Mouse (Mus musculus): ENCODE results near the gene Phf13. TPM values are rescaled to one million over a fixed set of nuclear protein-coding genes. Genes with fewer than 3 reads are reported as not detected.

The Phf13 gene
- polyA plus RNA-seq, 1 experiment from 2014 or later = 28.9 TPM

DNA sequence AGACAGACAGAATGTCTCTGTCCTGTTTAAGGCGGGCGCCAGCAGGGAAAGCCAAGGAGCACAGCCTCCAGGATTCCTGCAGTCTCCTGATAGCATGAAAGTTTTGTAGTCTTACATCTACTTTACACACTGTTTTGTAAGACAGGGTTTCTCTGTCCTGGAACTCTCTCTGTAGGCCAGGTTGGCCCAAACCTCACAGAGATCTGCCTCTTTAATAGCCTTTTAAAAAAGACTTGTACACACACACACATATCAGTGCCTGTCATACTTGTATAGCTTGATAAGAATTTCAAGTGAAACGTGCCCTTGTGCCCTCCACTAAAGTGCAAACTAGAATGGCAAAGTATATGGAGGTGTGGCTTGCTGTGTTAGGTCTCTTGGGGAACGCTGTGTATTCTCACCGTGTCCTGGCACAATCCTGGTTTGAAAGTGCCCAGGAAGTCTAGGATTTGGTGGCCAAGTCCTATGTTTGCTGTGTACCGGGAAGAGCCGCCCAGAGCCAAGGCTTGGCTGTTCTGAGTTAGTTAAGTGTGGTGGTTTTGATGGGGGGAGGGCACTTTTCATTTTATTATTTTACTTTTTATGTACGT is 15.2 kb upstream of the Phf13 start:
- Histone ChIP-seq H3K4me1 (peaks cover 33% of the 10 kb centered on the region), H3K27me3 (peaks cover 52% of the 10 kb centered on the region)

DNA sequence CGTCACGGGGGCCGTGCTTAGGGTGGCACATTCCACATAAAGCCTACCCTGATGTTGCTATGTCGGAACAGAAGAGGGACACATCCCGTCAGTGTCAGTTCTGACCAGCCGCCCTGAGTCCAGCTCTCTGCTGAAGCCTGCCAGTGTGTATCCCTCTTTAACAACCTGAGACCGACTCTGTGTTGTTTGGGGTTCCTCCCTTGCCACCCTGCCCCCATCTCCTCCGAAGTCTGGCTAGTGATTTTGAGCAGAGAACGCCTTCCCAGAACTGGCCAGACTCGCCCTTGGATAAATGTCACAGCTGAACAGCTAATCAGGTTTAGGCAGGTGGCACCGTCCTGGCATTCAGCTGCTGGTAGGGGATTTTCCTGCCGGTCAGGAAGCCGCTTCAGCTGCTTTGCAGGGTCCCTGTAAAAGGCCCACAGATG is 14.7 kb upstream of the Phf13 start:
- Histone ChIP-seq H3K4me2 (replicated peaks) (peak overlapping the region; percentile 100), H3K36me3 (peaks cover 9% of the 10 kb centered on the region; the same call in 1 of the 2 replicates), H3K27ac (replicated peaks) (no peak overlapping the region), H3K4me1 (peaks cover 33% of the 10 kb centered on the region), H3K9ac (replicated peaks) (peak overlapping the region; percentile 20; the same call in 1 of the 2 replicates), H3K4me3 (peak overlapping the region; percentile 69), H3K9me3 (no peaks in the 10 kb centered on the region), H3K27me3 (peaks cover 52% of the 10 kb centered on the region)
- ATAC-seq (ENCODE audit: low FRiP score, low read depth) = no peak
- 5% methylated on average over 13 of the region's 13 CpGs for WGBS

More for the DNA sequence above, 15.2 kb upstream of the Phf13 start:
- H3K9me3 ChIP-seq = no peaks in the 10 kb centered on the region
- H3K9ac ChIP-seq (replicated peaks) = 0 out of 2 replicates have a peak overlapping the region, but pooled peaks have one; percentile 20
- peak overlapping the region; percentile 100 for H3K4me2 ChIP-seq (replicated peaks)
- peaks cover 9% of the 10 kb centered on the region; the same call in 1 of the 2 replicates for H3K36me3 ChIP-seq
- no peak overlapping the region for H3K27ac ChIP-seq (replicated peaks)
- 74% methylated on average over 8 of the region's 8 CpGs for WGBS
- ATAC-seq (ENCODE audit: low FRiP score, low read depth) = no peak
- peak overlapping the region; percentile 69; the same call in 1 of the 2 replicates for H3K4me3 ChIP-seq

DNA sequence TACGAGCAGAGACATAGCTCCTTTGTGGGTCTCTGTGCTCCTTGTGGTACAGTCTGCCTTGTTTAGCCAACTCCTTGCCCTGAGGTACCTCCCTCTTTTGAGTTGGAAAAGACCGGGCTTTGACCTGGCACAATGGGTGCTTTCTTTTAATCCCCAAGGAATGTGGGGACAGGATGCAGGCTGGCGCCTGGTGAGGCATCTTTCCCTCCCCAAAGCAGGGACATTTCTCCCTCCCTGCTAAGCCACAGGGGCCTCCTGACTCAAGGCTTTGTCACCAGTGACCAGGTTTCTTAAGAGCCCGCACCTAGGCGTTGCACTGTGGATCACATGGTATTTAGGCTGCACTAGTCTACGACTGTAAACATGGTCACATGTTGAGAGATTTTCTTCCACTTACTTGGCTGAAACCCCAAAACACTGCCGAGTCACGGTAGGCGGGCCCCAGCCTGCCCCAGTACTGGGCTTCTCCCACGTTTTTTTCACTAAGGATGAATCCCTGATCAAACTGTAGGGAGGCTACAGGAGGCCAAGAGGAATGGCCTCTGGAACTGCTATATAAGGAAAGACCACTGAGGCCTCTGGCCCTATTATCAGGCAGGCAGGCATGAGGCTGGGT is 14.1 kb upstream of the Phf13 start:
- Histone ChIP-seq H3K4me2 (replicated peaks) (peak overlapping the region; percentile 100), H3K4me3 (peak overlapping the region; percentile 69), H3K27ac (replicated peaks) (no peak overlapping the region), H3K27me3 (peaks cover 52% of the 10 kb centered on the region), H3K4me1 (peaks cover 33% of the 10 kb centered on the region), H3K9me3 (no peaks in the 10 kb centered on the region), H3K9ac (replicated peaks) (peak overlapping the region; percentile 61; the same call in 1 of the 2 replicates), H3K36me3 (peaks cover 6% of the 10 kb centered on the region; the same call in 1 of the 2 replicates)
- 0 out of 2 replicates have a peak, but pooled peaks have one; percentile 17 for ATAC-seq (ENCODE audit: low FRiP score, low read depth)
- 4% methylated on average over 10 of the region's 10 CpGs for WGBS

DNA sequence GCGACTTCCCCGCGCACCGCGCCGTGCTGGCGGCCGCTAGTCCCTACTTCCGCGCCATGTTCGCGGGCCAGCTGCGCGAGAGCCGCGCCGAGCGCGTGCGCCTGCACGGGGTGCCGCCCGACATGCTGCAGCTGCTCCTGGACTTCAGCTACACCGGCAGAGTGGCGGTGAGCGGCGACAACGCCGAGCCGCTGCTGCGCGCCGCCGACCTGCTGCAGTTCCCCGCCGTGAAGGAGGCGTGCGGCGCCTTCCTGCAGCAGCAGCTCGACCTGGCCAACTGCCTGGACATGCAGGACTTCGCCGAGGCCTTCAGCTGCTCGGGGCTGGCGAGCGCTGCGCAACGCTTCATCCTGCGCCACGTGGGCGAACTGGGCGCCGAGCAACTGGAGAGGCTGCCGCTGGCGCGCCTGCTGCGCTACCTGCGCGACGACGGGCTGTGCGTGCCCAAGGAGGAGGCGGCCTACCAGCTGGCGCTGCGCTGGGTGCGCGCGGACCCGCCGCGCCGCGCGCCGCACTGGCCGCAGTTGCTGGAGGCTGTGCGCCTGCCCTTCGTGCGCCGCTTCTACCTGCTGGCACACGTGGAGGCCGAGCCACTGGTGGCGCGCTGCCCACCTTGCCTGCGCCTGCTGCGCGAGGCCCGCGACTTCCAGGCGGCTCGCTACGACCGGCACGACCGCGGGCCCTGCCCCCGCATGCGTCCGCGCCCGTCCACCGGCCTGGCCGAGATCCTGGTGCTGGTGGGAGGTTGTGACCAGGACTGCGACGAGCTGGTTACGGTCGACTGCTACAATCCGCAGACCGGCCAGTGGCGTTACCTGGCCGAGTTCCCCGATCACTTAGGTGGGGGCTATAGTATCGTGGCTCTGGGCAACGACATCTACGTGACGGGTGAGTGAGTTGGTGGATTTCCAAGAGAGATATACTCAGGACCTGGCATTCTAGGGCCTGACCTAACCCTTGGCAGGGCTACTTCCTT is 13.3 kb upstream of the Phf13 start:
- Histone ChIP-seq H3K4me1 (peaks cover 33% of the 10 kb centered on the region), H3K9ac (replicated peaks) (peak overlapping the region; percentile 61), H3K27me3 (peaks cover 52% of the 10 kb centered on the region), H3K4me3 (peak overlapping the region; percentile 69), H3K27ac (replicated peaks) (peak overlapping the region; percentile 56), H3K9me3 (no peaks in the 10 kb centered on the region), H3K4me2 (replicated peaks) (peak overlapping the region; percentile 100), H3K36me3 (no peaks in the 10 kb centered on the region)
- WGBS = under 1% methylated on average over 106 of the region's 115 CpGs
- ATAC-seq (ENCODE audit: low FRiP score, low read depth) = peak; percentile 32

DNA sequence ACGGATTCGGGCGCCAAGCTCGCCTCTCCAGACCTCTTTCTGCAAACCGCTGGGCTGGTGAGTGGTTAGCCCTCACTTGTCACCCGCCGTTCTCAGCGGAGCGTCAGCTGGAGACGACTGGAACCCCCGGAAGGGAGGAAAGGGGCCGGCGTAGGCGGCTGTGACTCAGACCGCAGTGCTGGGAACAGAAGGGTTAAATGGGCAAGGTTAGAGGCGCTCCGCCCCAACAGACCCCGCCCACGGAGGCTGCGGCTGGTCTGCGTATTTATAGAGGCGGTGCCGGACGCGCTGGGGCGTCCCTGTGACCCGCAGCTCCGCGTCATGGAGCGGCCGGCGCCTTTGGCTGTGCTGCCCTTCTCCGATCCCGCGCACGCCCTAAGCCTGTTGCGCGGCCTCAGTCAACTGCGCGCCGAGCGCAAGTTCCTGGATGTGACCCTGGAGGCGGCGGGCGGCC is 12.6 kb upstream of the Phf13 start, which contains the start of gene Klhl21:
Klhl21 (plus strand) TSS at position 182 of the 454 bp plus-strand sequence.
- Histone ChIP-seq H3K36me3 (no peaks in the 10 kb centered on the region), H3K27me3 (peaks cover 52% of the 10 kb centered on the region), H3K9me3 (no peaks in the 10 kb centered on the region), H3K9ac (replicated peaks) (peak within 1 kb of the TSS; percentile 61), H3K4me1 (peaks cover 33% of the 10 kb centered on the region), H3K27ac (replicated peaks) (peak within 1 kb of the TSS; percentile 56), H3K4me3 (peak within 1 kb of the TSS; percentile 69), H3K4me2 (replicated peaks) (peak within 1 kb of the TSS; percentile 100)
- peak; percentile 83 for ATAC-seq (ENCODE audit: low FRiP score, low read depth)
- WGBS = under 1% methylated on average over 45 of the region's 45 CpGs

DNA sequence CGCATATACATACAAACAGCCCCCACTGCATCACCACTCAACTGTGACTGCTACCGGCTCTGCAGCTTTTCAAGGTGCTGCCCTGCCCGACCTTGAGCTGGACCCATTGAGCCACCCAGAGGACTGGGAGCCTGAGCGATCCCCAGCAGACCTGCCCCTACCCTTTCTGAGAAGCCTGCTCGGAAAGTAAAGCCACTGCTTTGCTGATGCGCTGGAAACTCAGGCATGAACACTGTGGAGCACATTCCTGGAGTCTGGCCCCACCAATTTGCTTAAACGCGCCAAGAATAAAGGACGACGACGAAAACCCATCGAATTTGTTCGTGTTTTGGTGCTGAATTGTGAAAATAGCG is 12.1 kb upstream of the Phf13 start:
- Histone ChIP-seq H3K4me3 (peak overlapping the region; percentile 69), H3K27ac (replicated peaks) (no peak overlapping the region), H3K9ac (replicated peaks) (peak overlapping the region; percentile 21), H3K4me1 (peaks cover 33% of the 10 kb centered on the region), H3K36me3 (no peaks in the 10 kb centered on the region), H3K27me3 (peaks cover 52% of the 10 kb centered on the region), H3K9me3 (no peaks in the 10 kb centered on the region), H3K4me2 (replicated peaks) (peak overlapping the region; percentile 100)
- ATAC-seq (ENCODE audit: low FRiP score, low read depth) = 0 out of 2 replicates have a peak, but pooled peaks have one; percentile 16
- 1% methylated on average over 14 of the region's 14 CpGs for WGBS

DNA sequence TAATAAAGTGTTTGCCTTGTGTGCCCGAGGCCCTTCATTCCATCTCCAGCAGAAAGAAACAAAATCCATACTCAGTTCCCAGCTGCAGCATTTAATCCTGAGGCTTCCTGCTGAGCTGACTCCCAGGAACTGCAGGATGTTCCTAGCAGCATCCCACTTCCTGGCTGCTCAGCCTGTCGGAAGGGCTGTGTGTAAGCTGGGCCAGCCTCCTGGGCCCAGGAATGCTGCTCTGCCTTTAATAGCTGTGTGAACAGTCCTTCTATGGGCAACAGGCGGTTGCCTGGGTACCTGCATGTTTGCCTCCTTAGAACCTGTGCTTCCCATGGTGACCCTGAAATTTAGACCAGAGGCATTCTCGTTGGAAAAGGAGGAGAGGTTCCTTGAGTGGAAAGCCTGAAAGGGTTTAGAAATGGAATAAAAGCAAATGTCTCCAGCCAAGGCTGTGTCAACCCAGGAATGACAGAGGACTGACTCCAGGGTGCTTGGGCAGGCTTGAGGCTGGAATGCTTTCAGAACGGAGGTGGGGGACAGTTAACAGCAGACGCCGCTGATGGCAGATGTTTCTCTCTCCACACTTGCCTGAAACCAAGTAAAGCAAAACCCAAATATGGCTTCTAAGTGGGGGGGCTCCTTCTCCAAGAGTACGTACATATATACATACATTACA is 11.6 kb upstream of the Phf13 start:
- H3K4me1 ChIP-seq = peaks cover 33% of the 10 kb centered on the region

DNA sequence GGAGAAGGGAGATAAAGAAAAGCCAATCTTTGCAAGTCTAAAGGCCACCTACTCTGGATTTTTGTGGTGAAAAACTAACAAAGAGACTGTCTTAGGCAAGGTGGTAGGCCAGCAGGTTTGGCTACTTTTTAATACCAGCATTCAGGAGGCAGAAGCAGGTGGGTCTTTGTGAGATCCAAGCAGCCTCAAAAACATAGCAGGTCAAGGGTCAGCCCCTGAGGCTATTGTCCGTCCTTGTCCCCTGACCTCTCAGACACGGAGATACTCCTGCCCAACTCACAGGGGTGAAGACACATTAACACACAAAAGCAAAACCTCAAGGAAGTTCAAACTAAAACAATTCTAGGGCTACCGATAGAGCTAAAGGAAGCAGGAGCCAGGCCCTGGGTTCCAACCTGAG is 10.8 kb upstream of the Phf13 start:
- ATAC-seq (ENCODE audit: low FRiP score, low read depth) = no peak

More for the DNA sequence above, 11.6 kb upstream of the Phf13 start:
- Histone ChIP-seq H3K4me3 (peak overlapping the region; percentile 69), H3K9ac (replicated peaks) (peak overlapping the region; percentile 21; the same call in 1 of the 2 replicates), H3K36me3 (no peaks in the 10 kb centered on the region), H3K27me3 (peaks cover 52% of the 10 kb centered on the region), H3K9me3 (no peaks in the 10 kb centered on the region), H3K27ac (replicated peaks) (no peak overlapping the region), H3K4me2 (replicated peaks) (peak overlapping the region; percentile 100)
- 7% methylated on average over 8 of the region's 8 CpGs for WGBS
- no peak for ATAC-seq (ENCODE audit: low FRiP score, low read depth)

DNA sequence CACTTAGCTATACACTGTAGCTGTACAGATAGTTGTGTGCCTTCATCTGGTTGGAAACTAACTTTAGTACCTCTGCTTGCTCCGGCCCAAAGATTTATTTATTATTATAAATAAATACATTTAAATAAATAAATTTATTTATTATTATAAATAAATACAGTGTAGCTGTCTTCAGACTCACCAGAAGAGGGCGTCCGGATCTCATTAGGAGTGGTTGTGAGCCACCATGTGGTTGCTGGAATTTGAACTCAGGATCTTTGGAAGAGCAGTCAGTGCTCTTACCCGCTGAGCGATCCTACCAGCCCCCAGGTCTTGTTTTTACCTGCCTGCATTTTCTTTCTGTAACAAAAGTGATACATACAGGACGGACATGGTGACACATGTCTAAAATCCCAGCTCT is 10.1 kb upstream of the Phf13 start:
- no peak for ATAC-seq (ENCODE audit: low FRiP score, low read depth)
- Histone ChIP-seq H3K4me3 (no peak overlapping the region), H3K9ac (replicated peaks) (no peak overlapping the region), H3K36me3 (no peaks in the 10 kb centered on the region), H3K27me3 (peaks cover 48% of the 10 kb centered on the region), H3K9me3 (no peaks in the 10 kb centered on the region), H3K4me1 (peaks cover 33% of the 10 kb centered on the region), H3K4me2 (replicated peaks) (no peak overlapping the region), H3K27ac (replicated peaks) (no peak overlapping the region)
- WGBS = 74% methylated on average over 6 of the region's 6 CpGs

More for the DNA sequence above, 10.8 kb upstream of the Phf13 start:
- WGBS = 18% methylated on average over 3 of the region's 3 CpGs
- H3K4me1 ChIP-seq = peaks cover 33% of the 10 kb centered on the region
- H3K9me3 ChIP-seq = no peaks in the 10 kb centered on the region
- no peaks in the 10 kb centered on the region for H3K36me3 ChIP-seq
- no peak overlapping the region for H3K4me2 ChIP-seq (replicated peaks)
- no peak overlapping the region for H3K9ac ChIP-seq (replicated peaks)
- no peak overlapping the region for H3K27ac ChIP-seq (replicated peaks)
- peaks cover 52% of the 10 kb centered on the region for H3K27me3 ChIP-seq
- no peak overlapping the region for H3K4me3 ChIP-seq

DNA sequence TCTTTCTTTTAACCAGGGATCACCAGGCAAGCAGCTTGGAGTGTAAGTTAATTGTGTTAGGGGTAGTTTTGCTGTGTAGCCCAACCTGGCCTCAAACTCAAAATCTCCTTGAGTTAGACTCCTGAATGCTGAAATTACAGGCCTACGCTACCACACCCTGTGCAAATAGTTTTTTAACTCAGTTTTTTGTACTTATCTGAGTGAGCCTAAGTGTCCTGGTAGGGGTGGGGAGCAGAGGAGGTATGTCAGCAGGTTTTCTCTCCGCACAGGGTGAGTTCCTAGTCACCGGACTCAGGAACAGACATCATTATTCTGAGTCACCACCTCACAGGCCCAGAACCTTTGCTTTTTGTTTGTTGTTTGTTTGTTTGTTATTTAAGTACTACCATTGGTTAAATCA is 6.0 kb upstream of the Phf13 start:
- Histone ChIP-seq H3K9ac (replicated peaks) (no peak overlapping the region), H3K27me3 (peaks cover 17% of the 10 kb centered on the region), H3K4me2 (replicated peaks) (no peak overlapping the region), H3K36me3 (no peaks in the 10 kb centered on the region), H3K4me3 (no peak overlapping the region), H3K9me3 (no peaks in the 10 kb centered on the region), H3K27ac (replicated peaks) (no peak overlapping the region), H3K4me1 (peaks cover 4% of the 10 kb centered on the region; the same call in 1 of the 2 replicates)
- WGBS = 93% methylated on average over 3 of the region's 3 CpGs
- no peak for ATAC-seq (ENCODE audit: low FRiP score, low read depth)

DNA sequence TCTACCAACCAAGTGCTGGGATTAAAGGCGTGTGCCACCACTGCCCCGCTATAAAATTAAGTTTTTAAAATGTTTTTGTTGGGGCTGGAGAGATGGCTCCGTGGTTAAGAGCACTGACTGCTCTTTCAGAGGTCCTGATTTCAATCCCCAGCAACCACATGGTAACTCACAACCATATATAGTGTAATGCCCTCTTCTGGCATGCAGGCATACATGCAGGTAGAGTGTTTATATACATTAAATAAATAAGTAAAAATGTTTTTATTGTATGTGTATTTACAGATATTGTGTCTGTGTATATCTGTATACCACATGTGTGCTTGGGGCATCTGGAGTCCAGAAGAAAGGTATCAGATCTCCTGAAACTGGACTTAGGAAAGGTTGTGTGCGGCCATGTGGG is 5.3 kb upstream of the Phf13 start:
- Histone ChIP-seq H3K9me3 (no peaks in the 10 kb centered on the region), H3K36me3 (no peaks in the 10 kb centered on the region), H3K9ac (replicated peaks) (no peak overlapping the region), H3K4me3 (no peak overlapping the region), H3K4me2 (replicated peaks) (no peak overlapping the region), H3K27me3 (peaks cover 10% of the 10 kb centered on the region), H3K27ac (replicated peaks) (no peak overlapping the region), H3K4me1 (peaks cover 6% of the 10 kb centered on the region; the same call in 1 of the 2 replicates)
- ATAC-seq (ENCODE audit: low FRiP score, low read depth) = no peak
- 64% methylated on average over 4 of the region's 4 CpGs for WGBS
